Mouse (Mus musculus) liver, embryonic 16.5 days (tissue): ENCODE measurements around the gene Gm28635. TPM values are rescaled to one million over a fixed set of nuclear protein-coding genes. Genes with fewer than 3 reads are reported as not detected.

Experiments
- ATAC-seq: fragments of 200-750 bp; cut with Nextera tagmentation; 2 replicates; pipeline ENCODE4 v1.8.0; 2017; ENCODE audit warnings: low read depth, mild to moderate bottlenecking, moderate number of reproducible peaks, moderate library complexity
- H3K27ac ChIP-seq: fragments of 300-500 bp; sonication (generic); 2 replicates; pipeline ENCODE4 v1.5.1; 2014; ENCODE audit warnings: mild to moderate bottlenecking, low read length
- H3K27me3 ChIP-seq: fragments of 300-500 bp; sonication (generic); 2 replicates; pipeline ENCODE4 v1.6.1; 2014; ENCODE audit warnings: low read depth, low read length, mixed read lengths; ENCODE audit not compliant: control insufficient read depth, insufficient read depth
- H3K36me3 ChIP-seq: fragments of 300-500 bp; sonication (generic); 2 replicates; pipeline ENCODE4 v1.6.1; 2014; ENCODE audit warnings: mild to moderate bottlenecking; ENCODE audit not compliant: control insufficient read depth, insufficient read depth
- H3K4me1 ChIP-seq: fragments of 300-500 bp; sonication (generic); 2 replicates; pipeline ENCODE4 v1.6.1; 2014; ENCODE audit warnings: low read depth, low read length, mixed read lengths; ENCODE audit not compliant: control insufficient read depth
- H3K4me2 ChIP-seq: fragments of 300-500 bp; sonication (generic); 2 replicates; pipeline ENCODE4 v1.6.1; 2014; ENCODE audit warnings: low read depth, low read length, mixed read lengths
- H3K4me3 ChIP-seq: fragments of 300-500 bp; sonication (generic); 2 replicates; pipeline ENCODE4 v1.5.1; 2014; ENCODE audit warnings: low read depth, mild to moderate bottlenecking, low read length
- H3K9ac ChIP-seq: fragments of 300-500 bp; sonication (generic); 2 replicates; pipeline ENCODE4 v1.6.1; 2014; ENCODE audit warnings: low read depth, low read length
- H3K9me3 ChIP-seq: fragments of 300-500 bp; sonication (generic); replicated peaks from 2 replicates; pipeline ENCODE4 v1.6.1; 2016; ENCODE audit warnings: low read length; ENCODE audit not compliant: control insufficient read depth
- WGBS: fragments of 180-500 bp; shearing (Covaris S2); extraction: QIAGEN DNeasy Blood & Tissue Kit; methylation state at CpG from one replicate; pipeline ENCODE4 v1.1.7; 2014; ENCODE audit not compliant: insufficient replicate concordance; 5-methylcytosine and 5-hydroxymethylcytosine counted together
- polyA plus RNA-seq: library from polyadenylated mRNA; unstranded; fragments of >200 nt; fragmentation: Nextera tagmentation; extraction: Ambion mirVana; gene quantifications from 2 replicates; pipeline ENCODE4 v1.2.1, GENCODE M21; 2015

Gm28635 gene
- polyA plus RNA-seq, 1 experiment from 2014 or later, result not detected

DNA sequence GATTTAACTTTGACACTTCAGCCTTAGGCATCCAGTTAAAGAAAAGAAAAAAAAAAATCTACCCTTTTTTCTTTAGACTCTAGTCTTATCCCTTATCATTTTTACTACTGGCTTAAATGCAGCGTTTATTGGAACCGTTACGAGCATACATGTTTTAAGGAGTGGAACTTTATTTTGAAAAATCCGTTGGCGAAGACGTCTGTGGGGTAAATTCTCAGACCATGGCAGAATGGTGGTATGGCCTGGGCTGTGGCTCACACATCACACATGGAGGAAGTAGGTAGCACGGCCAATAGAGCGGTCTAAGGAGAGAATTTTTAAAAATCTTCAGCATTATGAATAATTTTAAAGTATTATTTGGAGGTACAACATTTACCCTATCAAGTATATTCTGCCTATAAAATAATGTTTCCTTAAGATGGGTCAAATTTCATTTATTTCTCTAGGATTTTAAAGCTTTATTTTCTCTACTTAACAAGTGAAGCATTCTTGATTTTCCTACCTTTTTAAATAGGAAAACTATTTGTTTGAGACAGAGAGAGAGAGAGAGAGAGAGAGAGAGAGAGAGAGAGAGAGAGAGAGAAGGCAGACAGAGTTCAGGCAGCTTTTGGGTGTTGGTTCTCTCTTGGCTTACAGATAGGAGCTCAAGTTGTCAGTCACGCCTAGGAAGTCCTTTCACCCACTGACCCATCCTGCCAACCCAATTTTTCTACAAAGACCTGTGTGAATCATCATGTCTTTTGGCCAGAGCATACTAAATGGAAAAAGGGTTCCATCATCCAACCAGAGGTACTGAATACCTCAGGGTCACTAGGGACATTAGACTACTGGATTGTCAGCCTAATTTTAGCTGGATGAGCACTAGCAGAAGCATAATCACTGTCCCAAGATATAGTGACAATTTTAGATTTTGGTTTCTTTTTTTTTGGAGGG lies 38.8 kb upstream of the Gm28635 start:
- peak overlapping the region; percentile 96 for H3K4me2 ChIP-seq
- ATAC-seq, result no peak
- H3K9me3 ChIP-seq, result no peaks in the 10 kb centered on the region
- 14% methylated on average over 9 of the region's 9 CpGs for WGBS
- H3K9ac ChIP-seq, result peak overlapping the region; percentile 99
- peak overlapping the region; percentile 99 for H3K4me3 ChIP-seq
- H3K4me1 ChIP-seq, result peaks cover 27% of the 10 kb centered on the region
- H3K36me3 ChIP-seq, result peaks cover 7% of the 10 kb centered on the region
- H3K27me3 ChIP-seq, result no peaks in the 10 kb centered on the region
- H3K27ac ChIP-seq, result peak overlapping the region; percentile 98

- ATAC-seq, result peak; percentile 81
Measured at GRCm38 (mm10) chr2:84715562-84716361, 37.9 kb upstream of the Gm28635 start.

GRCm38 (mm10) chr2:84714811-84715561 lies 37.1 kb upstream of the Gm28635 start, which contains the start of gene Zdhhc5:
TSS of gene Zdhhc5 (minus strand) at chr2:84715180.
- Histone ChIP-seq H3K36me3 (peaks cover 12% of the 10 kb centered on the region), H3K4me2 (peak within 1 kb of the TSS; percentile 96), H3K4me1 (peaks cover 22% of the 10 kb centered on the region), H3K4me3 (peak within 1 kb of the TSS; percentile 99), H3K9me3 (no peaks in the 10 kb centered on the region), H3K27ac (peak within 1 kb of the TSS; percentile 98), H3K27me3 (no peaks in the 10 kb centered on the region), H3K9ac (peak within 1 kb of the TSS; percentile 99)
- WGBS, result under 1% methylated on average over 106 of the region's 107 CpGs
- peak; percentile 89 for ATAC-seq

More at GRCm38 (mm10) chr2:84715562-84716361, 37.9 kb upstream of the Gm28635 start:
- Histone ChIP-seq H3K4me1 (peaks cover 20% of the 10 kb centered on the region), H3K27me3 (no peaks in the 10 kb centered on the region), H3K4me3 (peak overlapping the region; percentile 99), H3K36me3 (peaks cover 4% of the 10 kb centered on the region), H3K4me2 (peak overlapping the region; percentile 96), H3K9me3 (no peaks in the 10 kb centered on the region), H3K9ac (peak overlapping the region; percentile 99), H3K27ac (peak overlapping the region; percentile 98)
- WGBS, result under 1% methylated on average over 33 of the region's 33 CpGs

GRCm38 (mm10) chr2:84714422-84714810 lies 36.6 kb upstream of the Gm28635 start:
- Histone ChIP-seq H3K9ac (peak overlapping the region; percentile 99), H3K4me3 (peak overlapping the region; percentile 99), H3K9me3 (no peaks in the 10 kb centered on the region), H3K4me1 (peaks cover 23% of the 10 kb centered on the region), H3K4me2 (peak overlapping the region; percentile 73), H3K36me3 (peaks cover 16% of the 10 kb centered on the region), H3K27ac (peak overlapping the region; percentile 98), H3K27me3 (no peaks in the 10 kb centered on the region)
- no peak for ATAC-seq
- WGBS, result under 1% methylated on average over 25 of the region's 26 CpGs

- 88% methylated on average over 2 of the region's 2 CpGs for WGBS
- Histone ChIP-seq H3K4me1 (peaks cover 23% of the 10 kb centered on the region), H3K9me3 (no peaks in the 10 kb centered on the region), H3K36me3 (peaks cover 29% of the 10 kb centered on the region), H3K4me2 (0 out of 2 replicates have a peak overlapping the region, but pooled peaks have one; percentile 13), H3K4me3 (no peak overlapping the region), H3K27ac (no peak overlapping the region), H3K9ac (no peak overlapping the region), H3K27me3 (no peaks in the 10 kb centered on the region)
- ATAC-seq, result no peak
Measured at GRCm38 (mm10) chr2:84711898-84712297, 34.1 kb upstream of the Gm28635 start.

DNA sequence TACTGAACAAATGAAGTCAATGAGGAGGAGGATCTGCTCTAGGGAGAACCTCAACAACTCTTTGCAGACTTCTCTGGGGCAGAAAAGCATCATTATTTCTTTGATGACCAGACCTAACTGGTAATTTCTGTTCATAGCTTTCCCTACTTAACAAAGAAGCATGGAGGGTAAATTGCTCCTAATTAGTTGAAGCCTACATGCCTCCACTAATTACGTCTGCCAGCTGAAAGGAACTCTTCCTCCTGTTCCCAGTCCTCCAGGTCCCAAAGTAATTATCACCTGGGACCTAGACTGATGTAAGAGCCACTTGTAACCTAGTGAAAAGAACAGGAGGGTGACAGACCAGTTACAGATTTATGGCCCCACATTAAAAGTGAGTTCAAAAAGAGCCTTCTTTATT lies 29.7 kb upstream of the Gm28635 start:
- Histone ChIP-seq H3K9me3 (no peaks in the 10 kb centered on the region), H3K4me3 (no peak overlapping the region), H3K4me1 (peaks cover 24% of the 10 kb centered on the region), H3K36me3 (peaks cover 36% of the 10 kb centered on the region), H3K27me3 (no peaks in the 10 kb centered on the region), H3K9ac (no peak overlapping the region), H3K4me2 (no peak overlapping the region), H3K27ac (no peak overlapping the region)
- WGBS, result 83% methylated on average over 1 of the region's 1 CpGs
- no peak for ATAC-seq

DNA sequence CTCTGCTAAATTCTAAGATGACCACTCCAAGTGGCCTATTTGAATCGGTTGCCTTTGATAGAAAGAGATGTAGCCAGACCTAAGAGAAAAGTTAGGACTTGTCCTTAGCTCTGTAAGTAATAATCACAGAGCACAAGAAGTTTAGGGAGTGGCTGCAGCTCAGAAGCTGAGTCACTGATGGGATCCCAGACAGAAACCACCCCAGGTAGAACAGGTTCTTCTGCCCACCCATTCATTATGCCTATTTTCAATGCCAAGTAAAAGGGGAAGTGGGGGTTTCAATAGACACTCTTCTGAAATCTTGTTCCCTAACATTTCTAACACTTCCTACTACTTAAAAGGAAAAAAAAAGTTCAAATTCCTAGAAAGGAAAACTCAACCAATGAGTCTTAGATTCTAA lies 27.5 kb upstream of the Gm28635 start:
- 0 out of 2 replicates have a peak overlapping the region, but pooled peaks have one; percentile 38 for H3K27ac ChIP-seq
- no peak overlapping the region; the same call in 1 of the 2 replicates for H3K9ac ChIP-seq
- H3K36me3 ChIP-seq, result peaks cover 36% of the 10 kb centered on the region
- H3K9me3 ChIP-seq, result no peaks in the 10 kb centered on the region
- H3K27me3 ChIP-seq, result no peaks in the 10 kb centered on the region
- no peak overlapping the region for H3K4me3 ChIP-seq
- 0 out of 2 replicates have a peak overlapping the region, but pooled peaks have one; percentile 4 for H3K4me2 ChIP-seq
- peaks cover 22% of the 10 kb centered on the region for H3K4me1 ChIP-seq
- ATAC-seq, result peak; percentile 59; the same call in 1 of the 2 replicates
- WGBS, result 80% methylated on average over 1 of the region's 1 CpGs

GRCm38 (mm10) chr2:84704329-84704728 lies 26.5 kb upstream of the Gm28635 start:
- 75% methylated on average over 5 of the region's 5 CpGs for WGBS
- ATAC-seq, result no peak
- no peak overlapping the region for H3K27ac ChIP-seq
- H3K9me3 ChIP-seq, result no peaks in the 10 kb centered on the region
- peaks cover 31% of the 10 kb centered on the region for H3K36me3 ChIP-seq
- H3K9ac ChIP-seq, result no peak overlapping the region
- H3K4me1 ChIP-seq, result peaks cover 18% of the 10 kb centered on the region
- H3K4me2 ChIP-seq, result no peak overlapping the region
- H3K4me3 ChIP-seq, result no peak overlapping the region
- no peaks in the 10 kb centered on the region for H3K27me3 ChIP-seq
